Mouse (Mus musculus): Measurements from ENCODE around the gene Mcrip2. TPM values are rescaled to one million over a fixed set of nuclear protein-coding genes. Genes with fewer than 3 reads are reported as not detected.

Gene Mcrip2
- polyA plus RNA-seq, 1 experiment, result 10.3 TPM

DNA sequence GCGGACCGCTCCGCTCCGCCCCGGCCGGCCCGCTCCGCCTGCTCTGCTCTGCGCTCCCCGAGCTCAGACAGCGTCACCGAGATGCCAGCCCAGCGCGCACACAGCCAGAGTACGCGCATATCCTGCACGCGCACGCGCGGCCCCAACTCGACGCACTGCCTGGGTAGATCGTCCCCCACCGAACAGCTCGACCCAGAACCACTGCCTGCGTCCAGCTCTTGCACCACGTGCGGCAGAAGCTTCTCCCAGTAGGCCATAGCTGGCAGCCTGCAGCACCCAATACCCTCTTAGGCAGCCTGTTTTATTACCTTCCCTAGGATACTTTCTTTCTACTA, 31.5 kb downstream of the Mcrip2 start, which contains the start of gene Rhbdl1:
Gene Rhbdl1, minus strand, starts transcription at position 220 of the 335 bp plus-strand sequence.
- no peak within 1 kb of the TSS for H3K27ac ChIP-seq (ENCODE audit: insufficient read depth, low read depth, low read length)
- no peak for TF ChIP-seq CTCF (IDR thresholded peaks at IDR 0.05; ENCODE audit: low read depth, low read length)
- TF ChIP-seq POLR2A (IDR thresholded peaks at IDR 0.05; ENCODE audit: borderline replicate concordance, low read depth, low read length), result no peak
- no peak within 1 kb of the TSS for H3K4me3 ChIP-seq (ENCODE audit: insufficient read depth, low read length)
- peaks cover 6% of the 10 kb centered on the region for H3K4me1 ChIP-seq (ENCODE audit: control insufficient read depth, insufficient read depth, low read length)

GRCm38 (mm10) chr17:25836397-25837075, 32.0 kb downstream of the Mcrip2 start:
- Histone ChIP-seq H3K4me3 (ENCODE audit: insufficient read depth, low read length) (no peak overlapping the region), H3K27ac (ENCODE audit: insufficient read depth, low read depth, low read length) (no peak overlapping the region), H3K4me1 (ENCODE audit: control insufficient read depth, insufficient read depth, low read length) (peaks cover 6% of the 10 kb centered on the region)
- no peak for TF ChIP-seq POLR2A (IDR thresholded peaks at IDR 0.05; ENCODE audit: borderline replicate concordance, low read depth, low read length)
- TF ChIP-seq CTCF (IDR thresholded peaks at IDR 0.05; ENCODE audit: low read depth, low read length), result no peak

GRCm38 (mm10) chr17:25835816-25836215, 32.7 kb downstream of the Mcrip2 start:
- H3K4me1 ChIP-seq (ENCODE audit: control insufficient read depth, insufficient read depth, low read length), result peaks cover 10% of the 10 kb centered on the region
- TF ChIP-seq POLR2A (IDR thresholded peaks at IDR 0.05; ENCODE audit: borderline replicate concordance, low read depth, low read length) (no peak), CTCF (IDR thresholded peaks at IDR 0.05; ENCODE audit: low read depth, low read length) (no peak)
- no peak overlapping the region for H3K27ac ChIP-seq (ENCODE audit: insufficient read depth, low read depth, low read length)
- H3K4me3 ChIP-seq (ENCODE audit: insufficient read depth, low read length), result no peak overlapping the region

DNA sequence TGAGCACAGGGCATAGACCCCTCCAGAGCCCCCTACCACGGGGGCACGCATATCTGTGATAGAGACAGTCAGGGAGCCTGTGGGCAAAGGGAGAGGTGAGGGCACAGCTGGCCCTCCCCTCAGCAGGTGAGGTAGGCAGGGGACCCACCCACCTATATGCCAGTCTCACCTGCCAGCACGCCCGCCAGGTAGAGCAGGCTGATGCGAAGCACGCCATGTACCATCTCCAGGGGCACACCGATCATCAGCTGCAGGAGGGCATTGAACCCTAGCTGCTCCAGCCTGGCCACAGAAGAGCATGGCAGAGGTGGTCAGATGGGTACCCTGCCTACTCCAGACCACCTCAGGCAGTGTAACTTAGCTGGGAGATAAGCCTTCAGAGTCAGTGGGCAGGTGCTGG, 33.3 kb downstream of the Mcrip2 start:
- peaks cover 10% of the 10 kb centered on the region for H3K4me1 ChIP-seq (ENCODE audit: control insufficient read depth, insufficient read depth, low read length)
- H3K4me3 ChIP-seq (ENCODE audit: insufficient read depth, low read length), result no peak overlapping the region
- H3K27ac ChIP-seq (ENCODE audit: insufficient read depth, low read depth, low read length), result no peak overlapping the region
- TF ChIP-seq POLR2A (IDR thresholded peaks at IDR 0.05; ENCODE audit: borderline replicate concordance, low read depth, low read length), result no peak
- TF ChIP-seq CTCF (IDR thresholded peaks at IDR 0.05; ENCODE audit: low read depth, low read length), result no peak

DNA sequence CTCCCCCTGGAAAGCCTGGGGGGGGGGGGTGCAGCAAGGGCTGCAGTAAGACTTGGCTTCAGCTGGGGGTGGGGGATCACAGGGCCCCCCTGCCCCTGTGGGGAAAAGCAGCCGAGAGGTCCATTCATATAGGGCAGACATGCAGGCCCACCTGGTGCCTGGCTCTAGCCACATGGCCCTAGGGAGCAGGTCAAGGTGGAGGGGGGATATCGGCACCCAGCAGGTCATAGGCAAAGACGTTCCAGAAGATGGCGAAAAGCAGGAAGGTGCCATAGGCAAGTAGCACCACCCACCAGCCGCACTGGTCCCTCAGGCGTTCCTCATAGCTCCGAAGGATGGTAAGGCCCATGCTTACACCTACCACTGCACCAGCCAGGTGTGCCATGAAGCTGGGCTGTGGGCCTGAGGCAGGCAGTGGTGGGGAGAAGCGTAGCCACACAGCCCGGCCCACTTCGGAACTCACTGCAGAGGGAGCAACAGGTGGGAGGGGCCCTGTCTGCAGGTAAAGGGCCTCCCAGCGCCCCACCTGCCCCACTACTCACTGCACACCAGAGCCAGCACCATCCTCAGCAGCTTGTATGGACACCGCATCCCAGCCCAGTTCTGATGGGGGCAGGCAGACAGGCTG, 33.9 kb downstream of the Mcrip2 start:
- Histone ChIP-seq H3K27ac (ENCODE audit: insufficient read depth, low read depth, low read length) (no peak overlapping the region), H3K4me1 (ENCODE audit: control insufficient read depth, insufficient read depth, low read length) (peaks cover 14% of the 10 kb centered on the region), H3K4me3 (ENCODE audit: insufficient read depth, low read length) (peak overlapping the region; percentile 92; the same call in 1 of the 2 replicates)
- no peak for TF ChIP-seq POLR2A (IDR thresholded peaks at IDR 0.05; ENCODE audit: borderline replicate concordance, low read depth, low read length)
- no peak for TF ChIP-seq CTCF (IDR thresholded peaks at IDR 0.05; ENCODE audit: low read depth, low read length)

DNA sequence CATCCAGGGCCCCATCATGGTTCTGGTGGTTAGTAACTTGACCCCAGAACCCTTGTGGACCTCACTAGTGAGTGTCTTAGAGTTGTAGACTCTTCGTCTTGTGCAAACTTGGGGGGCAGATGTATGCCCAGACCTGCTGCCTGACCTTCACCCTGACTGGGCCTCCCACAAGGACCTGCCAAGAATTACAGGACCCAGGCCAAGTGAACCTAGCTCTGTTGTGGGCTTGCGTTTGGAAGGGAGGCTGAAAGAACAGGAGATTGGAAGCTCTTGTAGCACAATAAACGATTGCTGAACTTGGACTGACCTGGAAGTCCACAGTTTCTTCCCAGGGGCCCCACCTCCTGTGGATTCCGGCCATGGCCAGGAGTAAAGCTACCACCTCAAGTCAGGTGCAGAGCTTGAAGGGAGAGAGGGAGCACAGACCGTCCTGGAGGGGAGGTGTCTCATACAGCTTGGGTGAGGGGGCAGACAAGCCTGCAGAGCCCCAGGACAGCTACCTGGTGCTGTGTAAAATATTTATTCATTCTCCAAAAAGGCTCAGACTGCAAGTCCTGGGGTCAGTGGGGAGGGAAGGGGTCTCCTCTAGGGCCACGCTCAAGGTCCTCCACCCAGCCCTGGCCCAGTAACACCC, 34.5 kb downstream of the Mcrip2 start:
- TF ChIP-seq CTCF (IDR thresholded peaks at IDR 0.05; ENCODE audit: low read depth, low read length), result no peak
- TF ChIP-seq POLR2A (IDR thresholded peaks at IDR 0.05; ENCODE audit: borderline replicate concordance, low read depth, low read length), result no peak
- Histone ChIP-seq H3K4me1 (ENCODE audit: control insufficient read depth, insufficient read depth, low read length) (peaks cover 14% of the 10 kb centered on the region), H3K27ac (ENCODE audit: insufficient read depth, low read depth, low read length) (peak overlapping the region; percentile 99), H3K4me3 (ENCODE audit: insufficient read depth, low read length) (peak overlapping the region; percentile 92)

GRCm38 (mm10) chr17:25833291-25833663, 35.3 kb downstream of the Mcrip2 start, which contains the start of gene Stub1:
Stub1 (minus strand) TSS chr17:25833404.
- Histone ChIP-seq H3K4me3 (ENCODE audit: insufficient read depth, low read length) (peak within 1 kb of the TSS; percentile 92), H3K27ac (ENCODE audit: insufficient read depth, low read depth, low read length) (peak within 1 kb of the TSS; percentile 99), H3K4me1 (ENCODE audit: control insufficient read depth, insufficient read depth, low read length) (peaks cover 16% of the 10 kb centered on the region)
- TF ChIP-seq POLR2A (IDR thresholded peaks at IDR 0.05; ENCODE audit: borderline replicate concordance, low read depth, low read length) (no peak), CTCF (IDR thresholded peaks at IDR 0.05; ENCODE audit: low read depth, low read length) (no peak)

DNA sequence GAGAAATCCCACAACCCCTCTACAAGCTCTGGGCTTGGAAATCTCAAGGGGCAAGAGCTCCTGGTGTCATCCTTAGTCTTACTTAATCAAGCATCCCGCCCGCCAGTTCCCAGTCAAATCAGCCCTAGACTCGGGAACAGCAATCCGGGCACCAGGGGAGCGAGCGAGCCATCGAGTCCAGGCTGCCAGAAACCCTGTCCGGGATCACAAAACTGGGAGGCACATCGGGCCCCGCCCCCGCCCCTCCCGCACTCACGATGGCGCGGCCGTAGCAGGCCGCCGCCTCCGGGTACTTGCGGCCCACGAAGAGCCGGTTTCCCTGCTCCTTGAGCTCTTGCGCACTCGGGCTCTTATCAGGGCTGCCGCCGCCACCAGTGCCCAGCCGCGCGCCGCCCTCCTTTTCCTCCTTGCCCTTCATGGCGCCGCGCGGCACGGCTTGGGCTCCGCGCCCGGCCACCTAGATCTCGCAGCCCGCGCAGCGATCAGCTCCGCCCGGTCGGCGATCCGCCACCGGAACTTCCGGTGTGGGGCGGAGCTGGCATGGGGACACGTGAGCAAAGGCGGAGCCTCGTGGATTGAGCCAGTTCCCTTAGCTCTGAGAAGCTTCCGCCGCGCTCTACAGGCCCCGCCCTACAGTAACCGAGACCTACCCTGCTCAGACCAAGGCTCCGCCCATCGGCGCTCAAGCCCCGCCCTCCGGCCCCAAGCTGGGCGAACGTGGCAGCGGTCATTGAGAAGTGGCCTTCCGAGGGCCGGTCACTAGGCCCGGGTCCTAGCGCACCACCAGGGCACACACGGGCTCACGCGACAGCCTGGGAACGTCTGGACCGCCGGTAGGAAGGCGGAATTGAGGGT, 35.9 kb downstream of the Mcrip2 start:
- Histone ChIP-seq H3K27ac (ENCODE audit: insufficient read depth, low read depth, low read length) (peak overlapping the region; percentile 99), H3K4me3 (ENCODE audit: insufficient read depth, low read length) (peak overlapping the region; percentile 92), H3K4me1 (ENCODE audit: control insufficient read depth, insufficient read depth, low read length) (peaks cover 18% of the 10 kb centered on the region)
- TF ChIP-seq POLR2A (IDR thresholded peaks at IDR 0.05; ENCODE audit: borderline replicate concordance, low read depth, low read length), result no peak; the same call in 1 of the 2 replicates
- TF ChIP-seq CTCF (IDR thresholded peaks at IDR 0.05; ENCODE audit: low read depth, low read length), result no peak
